Mouse (Mus musculus): Measurements from ENCODE around the gene Whamm. TPM values are rescaled to one million over a fixed set of nuclear protein-coding genes. Genes with fewer than 3 reads are reported as not detected.

Whamm gene
- total RNA-seq, 1 experiment = 10.7 TPM

DNA sequence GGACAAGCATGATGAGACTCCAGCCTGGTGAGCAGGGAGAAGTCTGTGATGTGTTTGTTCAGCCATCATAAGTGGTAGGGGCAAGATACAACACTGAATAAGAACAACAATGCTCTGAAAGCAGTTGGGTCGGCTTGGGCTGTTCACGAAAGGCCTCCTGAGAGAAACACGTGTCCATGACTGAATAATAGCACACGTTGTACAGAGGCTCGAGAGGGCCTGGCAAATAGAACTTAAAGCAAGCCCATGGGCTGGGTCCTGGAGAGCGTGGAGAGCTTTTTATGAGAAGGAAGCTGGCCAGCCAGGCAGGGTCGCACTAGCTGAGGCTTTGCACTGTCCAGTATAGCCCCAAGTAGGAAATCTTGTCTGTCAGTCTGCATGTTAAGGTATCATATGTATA, 7.3 kb downstream of the Whamm start:
- no peak for DNase-seq (ENCODE audit: low read depth, low spot score)

DNA sequence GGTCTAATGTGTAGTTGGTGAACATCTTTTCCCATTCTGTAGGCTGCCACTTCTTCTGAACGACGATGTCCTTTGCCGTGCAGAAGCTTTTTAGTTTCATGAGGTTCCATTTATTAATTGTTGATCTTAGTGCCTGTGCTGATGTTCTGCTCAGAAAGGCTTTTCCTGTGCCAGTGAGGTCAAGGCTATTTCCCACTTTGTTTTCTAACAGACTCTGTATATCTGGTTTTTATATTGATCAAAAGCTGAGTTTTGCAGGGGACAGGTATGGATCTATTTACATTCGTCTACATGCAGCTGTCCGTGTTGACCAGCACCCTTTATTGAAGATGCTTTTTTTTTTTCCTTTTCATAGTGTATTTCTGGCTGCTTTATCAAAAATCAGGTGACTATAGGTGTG, 8.2 kb downstream of the Whamm start:
- Histone ChIP-seq H3K9ac (ENCODE audit: insufficient read depth, low read depth, low read length, poor library complexity, severe bottlenecking) (no peak overlapping the region), H3K27ac (ENCODE audit: insufficient read depth, low read depth, low read length, poor library complexity, severe bottlenecking) (no peak overlapping the region), H3K4me1 (ENCODE audit: control insufficient read depth in 2 of 2, insufficient read depth in 2 of 2, low read length in 2 of 2, poor library complexity in 1 of 2) (no peaks in the 10 kb centered on the region), H3K36me3 (ENCODE audit: control insufficient read depth, insufficient read depth, low read length, poor library complexity, severe bottlenecking) (peaks cover 5% of the 10 kb centered on the region; the same call in 1 of the 2 replicates), H3K4me3 (ENCODE audit: insufficient read depth in 1 of 2, low read depth in 1 of 2, low read length in 2 of 2, poor library complexity in 1 of 2, severe bottlenecking in 1 of 2) (no peak overlapping the region), H3K9me3 (ENCODE audit: control insufficient read depth, insufficient read depth, low read depth, low read length) (no peaks in the 10 kb centered on the region)
- TF ChIP-seq ZC3H11A (IDR thresholded peaks at IDR 0.05; ENCODE audit: borderline replicate concordance, low read depth, low read length) (no peak), CHD2 (IDR thresholded peaks at IDR 0.05; ENCODE audit: low read depth, low read length) (no peak), HCFC1 (IDR thresholded peaks at IDR 0.05; ENCODE audit: borderline replicate concordance, insufficient read depth, low read length) (no peak), MAFK (IDR thresholded peaks at IDR 0.05; ENCODE audit: insufficient read depth, low read depth, low read length) (no peak)
- DNase-seq (ENCODE audit: low read depth, low spot score) = no peak
- in situ Hi-C loops (cut with MboI; ENCODE audit: low sequenced_read_pairs in 2 of 2, unreplicated experiment in 2 of 2) = no loop called here

More for the DNA sequence above, 7.3 kb downstream of the Whamm start:
- TF ChIP-seq HCFC1 (IDR thresholded peaks at IDR 0.05; ENCODE audit: borderline replicate concordance, insufficient read depth, low read length) = no peak
- no peak for TF ChIP-seq CHD2 (IDR thresholded peaks at IDR 0.05; ENCODE audit: low read depth, low read length)
- no peak for TF ChIP-seq ZC3H11A (IDR thresholded peaks at IDR 0.05; ENCODE audit: borderline replicate concordance, low read depth, low read length)
- in situ Hi-C loops (cut with MboI; ENCODE audit: low sequenced_read_pairs in 2 of 2, unreplicated experiment in 2 of 2) = no loop called here
- Histone ChIP-seq H3K4me3 (ENCODE audit: insufficient read depth in 1 of 2, low read depth in 1 of 2, low read length in 2 of 2, poor library complexity in 1 of 2, severe bottlenecking in 1 of 2) (no peak overlapping the region), H3K27ac (ENCODE audit: insufficient read depth, low read depth, low read length, poor library complexity, severe bottlenecking) (no peak overlapping the region), H3K36me3 (ENCODE audit: control insufficient read depth, insufficient read depth, low read length, poor library complexity, severe bottlenecking) (peaks cover 5% of the 10 kb centered on the region; the same call in 1 of the 2 replicates), H3K4me1 (ENCODE audit: control insufficient read depth in 2 of 2, insufficient read depth in 2 of 2, low read length in 2 of 2, poor library complexity in 1 of 2) (no peaks in the 10 kb centered on the region), H3K9me3 (ENCODE audit: control insufficient read depth, insufficient read depth, low read depth, low read length) (no peaks in the 10 kb centered on the region), H3K9ac (ENCODE audit: insufficient read depth, low read depth, low read length, poor library complexity, severe bottlenecking) (no peak overlapping the region)

DNA sequence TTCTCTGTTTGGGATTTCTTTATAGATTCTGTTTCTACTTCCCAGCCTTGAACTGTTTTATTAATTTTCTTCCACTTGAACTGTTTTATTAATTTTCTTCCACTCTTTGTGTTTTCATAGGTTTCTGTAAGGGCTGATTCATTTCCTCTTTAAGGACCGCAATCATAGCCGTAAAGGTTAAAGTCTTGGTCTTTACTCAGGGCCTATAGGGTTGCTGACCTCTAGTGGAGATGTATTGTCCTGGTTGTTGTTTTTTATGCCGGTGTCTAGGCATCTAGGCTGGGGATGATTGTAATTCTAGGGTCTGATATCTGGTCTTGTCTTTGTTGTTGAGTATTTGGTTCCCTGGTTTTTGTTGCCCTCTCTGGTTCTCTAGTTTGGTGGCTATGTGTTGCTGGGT, 12.4 kb downstream of the Whamm start:
- Histone ChIP-seq H3K9me3 (ENCODE audit: control insufficient read depth, insufficient read depth, low read depth, low read length) (no peaks in the 10 kb centered on the region), H3K4me3 (ENCODE audit: insufficient read depth in 1 of 2, low read depth in 1 of 2, low read length in 2 of 2, poor library complexity in 1 of 2, severe bottlenecking in 1 of 2) (no peak overlapping the region), H3K36me3 (ENCODE audit: control insufficient read depth, insufficient read depth, low read length, poor library complexity, severe bottlenecking) (peaks cover 9% of the 10 kb centered on the region), H3K27ac (ENCODE audit: insufficient read depth, low read depth, low read length, poor library complexity, severe bottlenecking) (no peak overlapping the region), H3K4me1 (ENCODE audit: control insufficient read depth in 2 of 2, insufficient read depth in 2 of 2, low read length in 2 of 2, poor library complexity in 1 of 2) (no peaks in the 10 kb centered on the region), H3K9ac (ENCODE audit: insufficient read depth, low read depth, low read length, poor library complexity, severe bottlenecking) (no peak overlapping the region)
- in situ Hi-C loops (cut with MboI; ENCODE audit: low sequenced_read_pairs in 2 of 2, unreplicated experiment in 2 of 2) = no loop called here
- no peak for DNase-seq (ENCODE audit: low read depth, low spot score)
- no peak for TF ChIP-seq HCFC1 (IDR thresholded peaks at IDR 0.05; ENCODE audit: borderline replicate concordance, insufficient read depth, low read length)
- no peak for TF ChIP-seq ZC3H11A (IDR thresholded peaks at IDR 0.05; ENCODE audit: borderline replicate concordance, low read depth, low read length)
- no peak for TF ChIP-seq CHD2 (IDR thresholded peaks at IDR 0.05; ENCODE audit: low read depth, low read length)
- TF ChIP-seq MAFK (IDR thresholded peaks at IDR 0.05; ENCODE audit: insufficient read depth, low read depth, low read length) = no peak
- no peak for TF ChIP-seq ZNF384 (IDR thresholded peaks at IDR 0.05; ENCODE audit: low read depth, low read length)

DNA sequence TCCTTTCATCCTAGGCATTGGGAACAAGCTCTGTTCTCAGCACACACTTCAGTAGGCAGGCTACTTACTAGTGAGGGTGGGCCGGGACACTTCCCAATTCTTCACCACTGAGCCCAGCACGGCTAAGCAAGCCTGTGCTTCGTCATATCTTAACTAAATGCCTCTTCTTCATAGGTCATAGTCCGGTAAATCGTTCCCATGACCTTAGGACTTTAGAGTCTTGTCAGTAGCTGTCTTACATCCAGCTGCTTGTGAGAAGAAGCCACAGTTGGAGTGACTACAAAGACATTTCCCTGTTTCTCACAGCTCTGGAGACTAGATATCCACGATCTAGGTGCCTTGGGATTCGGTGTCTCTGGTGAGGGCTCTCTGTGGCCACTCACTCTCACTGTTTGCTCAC, 14.3 kb downstream of the Whamm start:
- Histone ChIP-seq H3K36me3 (ENCODE audit: control insufficient read depth, insufficient read depth, low read length, poor library complexity, severe bottlenecking) (peaks cover 9% of the 10 kb centered on the region), H3K27ac (ENCODE audit: insufficient read depth, low read depth, low read length, poor library complexity, severe bottlenecking) (no peak overlapping the region), H3K4me3 (ENCODE audit: insufficient read depth in 1 of 2, low read depth in 1 of 2, low read length in 2 of 2, poor library complexity in 1 of 2, severe bottlenecking in 1 of 2) (no peak overlapping the region), H3K4me1 (ENCODE audit: control insufficient read depth in 2 of 2, insufficient read depth in 2 of 2, low read length in 2 of 2, poor library complexity in 1 of 2) (no peaks in the 10 kb centered on the region), H3K9me3 (ENCODE audit: control insufficient read depth, insufficient read depth, low read depth, low read length) (no peaks in the 10 kb centered on the region), H3K9ac (ENCODE audit: insufficient read depth, low read depth, low read length, poor library complexity, severe bottlenecking) (no peak overlapping the region)
- DNase-seq (ENCODE audit: low read depth, low spot score) = no peak
- TF ChIP-seq ZNF384 (IDR thresholded peaks at IDR 0.05; ENCODE audit: low read depth, low read length) = no peak
- no peak for TF ChIP-seq ZC3H11A (IDR thresholded peaks at IDR 0.05; ENCODE audit: borderline replicate concordance, low read depth, low read length)
- TF ChIP-seq MAFK (IDR thresholded peaks at IDR 0.05; ENCODE audit: insufficient read depth, low read depth, low read length) = no peak
- no peak for TF ChIP-seq HCFC1 (IDR thresholded peaks at IDR 0.05; ENCODE audit: borderline replicate concordance, insufficient read depth, low read length)
- no peak for TF ChIP-seq CHD2 (IDR thresholded peaks at IDR 0.05; ENCODE audit: low read depth, low read length)
- in situ Hi-C loops (cut with MboI; ENCODE audit: low sequenced_read_pairs in 2 of 2, unreplicated experiment in 2 of 2) = no loop called here

DNA sequence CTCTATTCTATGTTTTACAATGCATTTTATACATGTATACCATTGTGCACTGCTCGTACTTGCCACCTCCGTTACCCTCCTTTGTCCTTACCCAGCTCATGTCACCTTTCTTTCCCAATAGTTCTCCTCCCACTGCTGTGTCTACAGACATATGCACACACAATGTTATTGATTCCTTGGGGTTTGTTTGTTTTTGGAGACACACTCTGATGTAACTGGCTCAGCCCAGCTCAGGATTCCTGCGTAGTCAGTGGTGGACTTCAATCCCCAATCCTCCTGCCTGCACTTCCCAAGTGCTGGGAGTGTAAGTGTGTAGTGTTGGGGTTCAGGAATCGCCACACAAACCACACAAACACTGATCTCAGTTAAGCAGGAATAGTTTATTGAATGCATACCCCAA, 16.2 kb downstream of the Whamm start:
- Histone ChIP-seq H3K36me3 (ENCODE audit: control insufficient read depth, insufficient read depth, low read length, poor library complexity, severe bottlenecking) (peaks cover 15% of the 10 kb centered on the region), H3K4me1 (ENCODE audit: control insufficient read depth in 2 of 2, insufficient read depth in 2 of 2, low read length in 2 of 2, poor library complexity in 1 of 2) (no peaks in the 10 kb centered on the region), H3K27ac (ENCODE audit: insufficient read depth, low read depth, low read length, poor library complexity, severe bottlenecking) (no peak overlapping the region), H3K9ac (ENCODE audit: insufficient read depth, low read depth, low read length, poor library complexity, severe bottlenecking) (no peak overlapping the region), H3K9me3 (ENCODE audit: control insufficient read depth, insufficient read depth, low read depth, low read length) (no peaks in the 10 kb centered on the region), H3K4me3 (ENCODE audit: insufficient read depth in 1 of 2, low read depth in 1 of 2, low read length in 2 of 2, poor library complexity in 1 of 2, severe bottlenecking in 1 of 2) (no peak overlapping the region)
- no peak for TF ChIP-seq MAFK (IDR thresholded peaks at IDR 0.05; ENCODE audit: insufficient read depth, low read depth, low read length)
- no peak for TF ChIP-seq CHD2 (IDR thresholded peaks at IDR 0.05; ENCODE audit: low read depth, low read length)
- TF ChIP-seq ZNF384 (IDR thresholded peaks at IDR 0.05; ENCODE audit: low read depth, low read length) = no peak
- no peak for TF ChIP-seq ZC3H11A (IDR thresholded peaks at IDR 0.05; ENCODE audit: borderline replicate concordance, low read depth, low read length)
- TF ChIP-seq HCFC1 (IDR thresholded peaks at IDR 0.05; ENCODE audit: borderline replicate concordance, insufficient read depth, low read length) = no peak
- no peak for DNase-seq (ENCODE audit: low read depth, low spot score)
- in situ Hi-C loops (cut with MboI; ENCODE audit: low sequenced_read_pairs in 2 of 2, unreplicated experiment in 2 of 2) = no loop called here

All from ES-E14 (cell line).